Mouse (Mus musculus): ENCODE measurements at regions not wholly inside any gene's neighbourhood (a gene's known extent, or its start where the extent isn't known, plus 50 kb on each side); places are given as distances from the start of the nearest gene placed in this dataset.

- no peak for TF ChIP-seq CTCF (IDR thresholded peaks at IDR 0.05)
- TF ChIP-seq EP300 (IDR thresholded peaks at IDR 0.05): no peak
Observed at GRCm38 (mm10) chr5:50751358-50751757, 692.6 kb upstream of the Adgra3 start.
